24 mouse cellular contexts compared by ENCODE assay signal in the genomic region with DNA sequence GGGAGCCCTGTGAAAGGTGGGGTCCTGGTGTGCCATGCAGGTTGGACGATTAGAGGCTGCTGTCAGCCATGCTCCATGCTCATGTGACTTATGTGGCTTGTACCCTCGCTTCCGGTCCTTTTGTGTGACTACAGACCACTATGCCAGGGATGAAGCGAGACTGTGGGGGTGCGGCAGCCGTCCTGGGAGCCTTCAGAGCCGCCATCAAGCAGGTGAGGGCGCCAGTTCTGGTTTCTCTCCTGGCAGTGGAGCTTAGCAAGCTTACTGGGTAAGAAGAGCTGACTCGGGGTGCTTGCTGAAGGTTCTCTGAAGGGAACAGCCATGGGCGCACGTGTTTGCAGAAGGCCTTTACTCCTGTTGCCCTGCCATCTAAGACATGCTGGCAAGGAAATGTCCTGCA. TPM values are rescaled to one million over a fixed set of nuclear protein-coding genes. Genes with fewer than 3 reads are reported as not detected.
DNase-seq lines count a peak whose midpoint lies in the region; ATAC-seq lines count a peak whose summit lies in the region.
"Had no signal": no experiment of that assay in that cellular context is flagged by ENCODE, and none has a peak within 500 bp of the region (broad histone marks: within the 10 kb centered on the region; RNA-seq: fewer than 3 reads in every experiment).

No protein-coding gene starts in this region.

- no peak overlapping the region for H3K4me3 ChIP-seq in hindbrain, embryonic 10.5 days
- H3K4me3 ChIP-seq in hindbrain, embryonic 11.5 days (ENCODE audit: low read depth, low read length), result no peak overlapping the region
- H3K4me3 ChIP-seq: embryonic facial prominence, embryonic 10.5 days; embryonic facial prominence, embryonic 12.5 days; forebrain, embryonic 13.5 days had no signal

- H3K9ac ChIP-seq in hindbrain, embryonic 11.5 days (ENCODE audit: low read depth, low read length), result no peak overlapping the region
- H3K9ac ChIP-seq: embryonic facial prominence, embryonic 12.5 days; forebrain, embryonic 13.5 days had no signal

- H3K4me2 ChIP-seq in hindbrain, embryonic 11.5 days (replicated peaks; ENCODE audit: low read depth, low read length), result no peak overlapping the region
- H3K4me2 ChIP-seq: embryonic facial prominence, embryonic 12.5 days; forebrain, embryonic 13.5 days had no signal

- peaks cover 27% of the 10 kb centered on the region for H3K4me1 ChIP-seq in hindbrain, embryonic 10.5 days (replicated peaks)
- 0 out of 2 replicates have a peak, but pooled peaks cover 2% of the 10 kb centered on the region for H3K4me1 ChIP-seq in hindbrain, embryonic 11.5 days (replicated peaks; ENCODE audit: control insufficient read depth, insufficient read depth, low read length)
- H3K4me1 ChIP-seq: embryonic facial prominence, embryonic 12.5 days; forebrain, embryonic 13.5 days had no signal

- H3K27me3 ChIP-seq in hindbrain, embryonic 10.5 days (ENCODE audit: insufficient read depth, poor library complexity, severe bottlenecking), result no peaks in the 10 kb centered on the region
- H3K27me3 ChIP-seq in hindbrain, embryonic 11.5 days (ENCODE audit: control insufficient read depth, insufficient read depth, low read length), result no peaks in the 10 kb centered on the region
- H3K27me3 ChIP-seq: CH12.LX; embryonic facial prominence, embryonic 12.5 days; forebrain, embryonic 13.5 days; Patski had no signal

- ATAC-seq in hindbrain, embryonic 11.5 days (ENCODE audit: low FRiP score), result no peak
- no peak for ATAC-seq in megakaryocyte-erythroid progenitor cell, adult 5-6 weeks (replicated peaks; ENCODE audit: low FRiP score, low TSS enrichment, poor library complexity, severe bottlenecking)
- ATAC-seq: activated CD4-positive, CD25-positive, alpha-beta regulatory T cell, adult 4 months; CD4-positive, CD25-positive, alpha-beta regulatory T cell, adult 4 months; forebrain, embryonic 13.5 days; Patski had no signal

- intact Hi-C loops in heart, postnatal 25 days (cut with DNase I), result no loop called here

- no peak overlapping the region; the same call in 1 of the 2 replicates for H3K27ac ChIP-seq in hindbrain, embryonic 10.5 days
- H3K27ac ChIP-seq in hindbrain, embryonic 11.5 days (ENCODE audit: low read depth, low read length), result no peak overlapping the region
- H3K27ac ChIP-seq: embryonic facial prominence, embryonic 10.5 days; embryonic facial prominence, embryonic 12.5 days; forebrain, embryonic 13.5 days had no signal

- 93% methylated on average over 11 of the region's 11 CpGs for WGBS in hindbrain, embryonic 10.5 days
- WGBS in hindbrain, embryonic 11.5 days, result 90% methylated on average over 11 of the region's 11 CpGs

- H3K36me3 ChIP-seq in hindbrain, embryonic 10.5 days, result peaks cover 84% of the 10 kb centered on the region
- H3K36me3 ChIP-seq in hindbrain, embryonic 11.5 days (ENCODE audit: control insufficient read depth, insufficient read depth, low read length), result no peaks in the 10 kb centered on the region

- peaks cover 5% of the 10 kb centered on the region for H3K9me3 ChIP-seq in hindbrain, embryonic 10.5 days
- H3K9me3 ChIP-seq in hindbrain, embryonic 11.5 days (ENCODE audit: control insufficient read depth, low read length), result no peaks in the 10 kb centered on the region
- H3K9me3 ChIP-seq: G1E had no signal

- peak; percentile 79 for DNase-seq in heart, adult 11 months
- DNase-seq in heart, postnatal 25 days (ENCODE audit: low spot score), result no peak
- peak; percentile 1 for DNase-seq in hindbrain, embryonic 10.5 days (ENCODE audit: low spot score)
- DNase-seq in hindbrain, embryonic 11.5 days (ENCODE audit: low spot score), result no peak
- DNase-seq in urinary bladder, adult 2 months (ENCODE audit: low spot score), result peak; percentile 15
- DNase-seq in urinary bladder, postnatal 36 days (ENCODE audit: low spot score in 2 of 2), result no peak
- DNase-seq: adrenal gland, adult 8-10 months; adrenal gland, postnatal 14 days; adrenal gland, postnatal 36 days; B cell, adult 2 months; cerebellum, adult 11-12 months; cerebellum, adult 2 months; cerebellum, adult 9-10 months; cerebellum, postnatal 10 days; cerebellum, postnatal 25 days had no signal

RNA-seq across cellular contexts. Expression of a gene that starts 9.1 kb away (rescaled TPM):
- 10 to 100 TPM; 58.0 to 62.0 TPM for total RNA-seq in heart, postnatal 25 days (2021)
- 35.0 and 37.6 TPM in 2 replicates for polyA plus RNA-seq in hindbrain, embryonic 10.5 days (2016; fragmentation: Nextera tagmentation; extraction: Ambion mirVana)
- polyA plus RNA-seq in hindbrain, embryonic 11.5 days (2014; fragmentation: Nextera tagmentation; extraction: Ambion mirVana), result 23.0 and 24.6 TPM in 2 replicates
- 80.8 and 95.4 TPM in 2 replicates for polyA plus RNA-seq in urinary bladder, adult 2 months (2012; rRNA removed)
- 80.3 and 84.4 TPM in 2 replicates for total RNA-seq in megakaryocyte-erythroid progenitor cell, adult 5-6 weeks (2014; fragmentation: Nextera tagmentation)
- total RNA-seq in megakaryocyte-erythroid progenitor cell, adult 5-6 weeks (2017), result 28.4 and 30.9 TPM in 2 replicates

RNA-seq across cellular contexts. Expression of a gene that starts 43.2 kb away (rescaled TPM):
- total RNA-seq in heart, postnatal 25 days (2021), result 10 to 100 TPM; 21.6 to 22.3 TPM
- polyA plus RNA-seq in hindbrain, embryonic 10.5 days (2016; fragmentation: Nextera tagmentation; extraction: Ambion mirVana), result 8.3 and 9.1 TPM in 2 replicates
- polyA plus RNA-seq in hindbrain, embryonic 11.5 days (2014; fragmentation: Nextera tagmentation; extraction: Ambion mirVana), result 8.5 and 9.8 TPM in 2 replicates
- polyA plus RNA-seq in urinary bladder, adult 2 months (2012; rRNA removed), result 50.6 and 51.9 TPM in 2 replicates
- 29.5 and 37.2 TPM in 2 replicates for total RNA-seq in megakaryocyte-erythroid progenitor cell, adult 5-6 weeks (2014; fragmentation: Nextera tagmentation)
- total RNA-seq in megakaryocyte-erythroid progenitor cell, adult 5-6 weeks (2017), result 25.0 and 32.9 TPM in 2 replicates

Comparison
In these comparisons a context has a peak if more than half of its experiments do, and no peak if none do; other contexts are left out.
1. DNase-seq: peak in heart, adult 11 months (single experiment), hindbrain, embryonic 10.5 days (single experiment) and urinary bladder, adult 2 months (single experiment); none in heart, postnatal 25 days (single experiment), hindbrain, embryonic 11.5 days (single experiment) and urinary bladder, postnatal 36 days (0 of 2).